Mouse (Mus musculus): ENCODE measurements around the gene Usp38.
"Not testable (repeated sequence)": the region's sequence is repeated elsewhere in the genome, so short reads cannot be mapped to it uniquely, and the experiment has no call there.

Gene Usp38

DNA sequence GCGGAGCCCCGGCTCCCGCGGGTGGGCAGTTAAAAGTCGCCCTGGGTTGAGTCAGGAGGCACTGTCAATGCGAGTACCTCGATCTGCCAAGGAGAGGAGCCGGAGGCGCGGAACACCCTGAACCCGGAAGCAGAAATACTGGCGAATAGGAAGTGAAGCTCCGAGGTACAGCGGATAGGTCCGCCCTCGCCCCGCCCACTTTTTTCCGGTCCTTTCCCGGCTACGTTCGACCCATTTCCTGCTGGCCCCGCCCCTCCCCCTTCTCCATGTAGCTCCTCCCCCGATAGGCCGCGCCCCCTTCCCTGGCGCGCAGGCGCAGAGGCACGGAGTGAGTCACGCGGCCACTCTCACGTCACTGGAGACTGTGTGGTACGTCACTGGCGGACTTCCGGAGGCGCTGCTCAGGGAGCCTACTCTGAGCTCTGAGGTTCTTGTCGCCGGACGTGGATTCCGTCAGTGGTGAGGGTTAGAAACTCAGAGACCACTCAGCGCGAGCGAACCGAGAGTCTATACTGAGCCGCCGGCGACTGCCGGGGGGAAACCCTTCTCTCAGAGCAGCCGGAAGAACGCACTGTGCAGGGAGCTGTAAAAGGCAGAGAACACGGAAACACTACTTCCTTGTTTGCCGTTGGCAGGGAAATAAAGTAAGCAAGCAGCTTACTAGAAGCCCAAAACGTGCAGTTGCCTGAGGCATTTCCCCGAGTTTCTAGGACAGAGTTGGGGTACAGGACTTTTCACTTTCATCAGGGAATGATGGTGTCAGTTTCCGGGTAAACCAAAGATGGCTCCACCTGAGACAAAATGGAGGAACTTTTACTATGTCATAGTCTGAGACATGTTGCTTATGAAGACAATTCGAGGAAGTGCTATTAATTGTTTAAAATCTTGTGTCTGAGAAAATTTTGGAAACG lies at the start of gene Usp38:
Gene Usp38 (minus strand): TSS at position 140 of the 911 bp plus-strand sequence.
- peak; percentile 99 for DNase-seq (ENCODE audit: low read depth, low spot score)

GRCm38 (mm10) chr8:81062566-81062965 lies 47.8 kb upstream of the Usp38 start:
- DNase-seq (ENCODE audit: low read depth, low spot score), result no peak

DNA sequence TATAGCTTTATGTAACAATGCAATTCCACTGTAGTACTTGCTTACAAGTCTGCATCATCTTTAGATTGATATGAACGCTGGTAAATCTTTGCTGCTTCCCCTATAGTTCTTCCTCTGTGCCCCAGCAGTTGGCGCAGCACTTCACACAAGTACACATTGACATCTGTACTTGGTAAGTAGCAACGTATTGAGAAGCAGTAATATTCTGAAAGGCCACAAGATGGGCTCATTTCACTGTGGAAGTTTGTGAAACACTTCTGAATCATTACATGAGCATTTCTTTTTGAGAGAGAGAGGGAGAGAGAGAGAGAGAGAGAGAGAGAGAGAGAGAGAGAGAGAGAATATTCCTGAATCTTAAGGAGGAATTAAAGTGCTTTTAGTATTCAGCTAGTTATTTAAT lies 47.2 kb upstream of the Usp38 start:
- DNase-seq (ENCODE audit: low read depth, low spot score), result peak; percentile 49

DNA sequence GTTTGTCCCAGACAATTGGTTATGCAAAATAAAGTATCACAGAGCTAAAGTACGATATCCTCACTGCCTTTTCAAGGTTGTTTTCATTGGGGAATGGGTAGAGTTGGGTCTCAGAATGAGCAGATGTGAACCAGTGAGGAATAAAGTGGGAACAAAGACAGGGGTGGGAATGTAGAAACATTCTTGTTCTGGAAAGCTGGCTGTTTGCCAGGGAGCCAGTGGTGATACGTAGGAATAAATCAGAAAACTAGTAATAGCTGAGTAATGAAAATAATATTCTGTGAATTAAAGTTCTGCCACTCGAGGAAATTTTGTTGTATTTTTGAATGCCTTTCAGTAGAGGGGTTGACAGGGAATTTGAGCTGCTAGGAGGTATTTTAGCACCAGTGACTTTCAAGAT lies 29.5 kb upstream of the Usp38 start:
- no peak for DNase-seq (ENCODE audit: low read depth, low spot score)

DNA sequence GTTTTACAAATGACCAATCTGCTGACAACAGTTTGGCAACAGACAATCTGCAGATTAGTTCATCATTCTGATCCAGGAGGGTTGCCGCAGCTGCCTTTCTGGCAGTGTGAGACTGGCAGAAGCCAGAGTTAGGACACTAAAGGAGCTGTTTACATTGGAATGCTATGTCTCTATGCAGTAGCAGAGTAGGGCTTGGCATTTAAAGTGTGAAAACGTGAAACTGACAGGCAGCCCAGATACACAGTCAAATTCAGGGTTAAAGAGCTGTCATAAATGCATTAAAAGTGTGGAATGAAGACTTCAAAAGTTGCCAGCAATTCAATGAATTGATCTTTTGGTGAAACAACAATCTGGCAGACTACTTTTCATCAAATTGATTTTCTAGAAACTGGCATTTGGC lies 13.3 kb upstream of the Usp38 start:
- DNase-seq (ENCODE audit: low read depth, low spot score), result no peak

DNA sequence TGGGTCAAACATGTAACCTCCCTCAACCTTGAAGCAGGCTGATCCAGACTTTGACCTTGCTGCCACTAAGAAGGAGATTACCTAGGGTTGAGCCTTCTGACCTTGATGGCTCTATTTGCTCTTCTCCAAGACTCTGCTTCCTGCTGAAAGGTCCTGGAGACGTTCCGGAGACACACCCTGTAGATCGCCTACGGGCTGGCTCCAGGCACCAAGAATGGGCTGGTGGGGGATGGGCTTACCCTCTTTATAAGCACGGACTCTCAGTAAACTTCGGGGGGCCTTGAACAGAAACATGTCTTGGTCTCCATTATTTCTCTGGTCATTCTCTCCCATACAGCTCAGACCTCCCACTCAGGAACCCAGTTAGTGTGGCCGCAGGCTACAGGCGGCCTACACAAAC lies 2.8 kb upstream of the Usp38 start:
- DNase-seq (ENCODE audit: low read depth, low spot score), result not testable (repeated sequence)

- DNase-seq (ENCODE audit: low read depth, low spot score), result no peak
Observed at GRCm38 (mm10) chr8:81013811-81014530, 757 bp downstream of the Usp38 start.

- DNase-seq (ENCODE audit: low read depth, low spot score), result no peak
Observed at GRCm38 (mm10) chr8:81012699-81013098, 2.0 kb downstream of the Usp38 start.

DNA sequence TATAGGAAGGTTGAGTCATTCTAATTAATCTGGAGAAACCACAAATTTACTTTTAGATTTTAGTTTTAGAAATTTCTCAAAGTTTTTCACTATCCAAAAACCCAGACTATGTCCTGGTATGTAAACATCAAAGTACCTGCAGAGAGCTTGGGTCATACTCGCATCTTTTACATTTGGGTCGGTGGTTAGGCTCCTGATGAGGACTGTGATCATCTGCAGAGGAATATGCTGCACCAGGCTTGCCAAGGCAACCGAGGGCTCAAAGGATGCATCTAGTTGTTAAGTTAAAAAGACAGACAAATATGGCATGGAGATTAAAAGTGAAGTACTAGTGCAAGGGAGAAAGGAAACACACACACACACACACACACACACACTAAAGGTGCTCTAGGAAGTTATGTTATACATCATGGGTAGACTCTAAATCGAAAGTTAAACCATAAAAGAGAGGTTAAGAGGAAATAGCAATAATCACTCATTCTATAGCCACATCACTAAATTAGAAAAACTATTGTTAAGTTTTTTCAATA lies 2.6 kb downstream of the Usp38 start:
- DNase-seq (ENCODE audit: low read depth, low spot score), result no peak

DNA sequence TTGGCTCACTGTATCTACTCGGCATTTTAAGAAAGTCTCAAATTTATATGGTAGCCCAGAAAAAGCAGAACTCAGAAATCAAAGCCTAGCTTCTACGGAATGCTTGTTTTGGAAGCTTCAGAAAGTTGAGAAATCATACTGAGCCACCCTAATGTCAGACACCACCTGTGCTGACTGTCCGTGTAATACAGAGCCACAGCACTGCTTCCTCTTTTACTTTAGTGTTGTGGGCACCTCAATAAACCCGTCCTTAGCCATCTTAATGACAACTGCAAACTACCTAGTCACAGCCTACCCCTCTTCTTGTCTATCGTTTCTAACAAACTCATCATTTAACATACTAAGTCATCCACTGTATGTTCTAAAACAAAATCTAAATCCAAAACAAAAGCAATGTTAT lies 4.3 kb downstream of the Usp38 start:
- DNase-seq (ENCODE audit: low read depth, low spot score), result no peak

DNA sequence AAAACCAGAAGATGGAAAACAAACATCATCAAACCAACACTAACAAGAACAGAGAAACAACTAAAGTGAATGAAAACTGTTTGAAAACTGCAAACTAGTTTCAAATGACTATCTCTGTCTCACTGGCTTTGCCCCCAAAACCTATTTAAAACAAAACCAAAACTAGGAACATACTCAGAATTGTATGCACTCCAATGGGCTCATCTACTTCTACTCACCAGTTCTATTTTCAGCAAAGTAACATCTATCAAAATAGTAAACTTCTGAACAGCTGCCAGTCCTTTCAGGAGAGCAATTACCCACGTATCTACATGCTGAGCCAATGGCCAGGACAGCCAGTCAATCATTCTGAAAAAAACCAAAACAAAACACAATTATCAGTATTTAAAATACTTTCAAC lies 9.6 kb downstream of the Usp38 start:
- DNase-seq (ENCODE audit: low read depth, low spot score), result no peak

- DNase-seq (ENCODE audit: low read depth, low spot score), result peak; percentile 11
Observed at GRCm38 (mm10) chr8:80996632-80997031, 18.1 kb downstream of the Usp38 start.

DNA sequence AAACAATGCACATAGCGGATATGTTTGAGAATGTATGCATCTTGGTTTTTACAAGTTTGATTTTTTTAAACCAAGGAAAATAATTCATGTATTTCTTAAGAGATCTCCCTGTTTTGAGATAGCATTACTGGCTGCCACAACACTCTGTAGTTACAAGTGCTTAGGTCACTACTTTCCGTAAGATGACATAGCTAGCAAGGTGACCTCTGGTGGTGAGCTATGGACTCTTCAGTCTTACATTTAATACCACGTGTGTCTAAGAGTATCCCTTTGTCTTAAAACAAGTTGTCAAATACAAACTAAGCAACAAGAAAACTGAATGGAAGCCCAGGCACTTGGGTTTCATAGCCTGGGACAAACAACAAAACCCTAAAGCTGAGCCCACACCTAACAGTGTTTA lies 22.8 kb downstream of the Usp38 start:
- peak; percentile 55 for DNase-seq (ENCODE audit: low read depth, low spot score)

- no peak for DNase-seq (ENCODE audit: low read depth, low spot score)
Observed at GRCm38 (mm10) chr8:80982829-80983228, 31.9 kb downstream of the Usp38 start.

DNA sequence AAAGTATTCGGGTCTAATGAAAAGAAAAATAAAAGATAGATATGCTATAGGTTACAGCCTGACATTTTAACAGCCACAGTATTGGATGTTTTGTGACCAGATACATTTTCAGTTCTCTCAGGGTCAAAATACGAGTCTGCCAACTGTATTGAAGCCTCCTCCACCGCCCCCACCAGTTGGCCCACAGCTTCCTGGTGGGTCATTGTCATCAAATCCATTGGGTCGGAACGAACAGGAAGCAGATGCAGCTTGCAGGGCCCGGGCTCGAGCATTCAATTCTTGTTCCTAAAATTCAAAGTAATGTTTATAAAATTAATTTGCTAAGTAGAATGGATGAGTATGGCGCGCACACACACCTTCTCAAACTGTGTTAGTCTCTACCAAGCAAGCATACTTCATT lies 33.0 kb downstream of the Usp38 start:
- no peak for DNase-seq (ENCODE audit: low read depth, low spot score)

DNA sequence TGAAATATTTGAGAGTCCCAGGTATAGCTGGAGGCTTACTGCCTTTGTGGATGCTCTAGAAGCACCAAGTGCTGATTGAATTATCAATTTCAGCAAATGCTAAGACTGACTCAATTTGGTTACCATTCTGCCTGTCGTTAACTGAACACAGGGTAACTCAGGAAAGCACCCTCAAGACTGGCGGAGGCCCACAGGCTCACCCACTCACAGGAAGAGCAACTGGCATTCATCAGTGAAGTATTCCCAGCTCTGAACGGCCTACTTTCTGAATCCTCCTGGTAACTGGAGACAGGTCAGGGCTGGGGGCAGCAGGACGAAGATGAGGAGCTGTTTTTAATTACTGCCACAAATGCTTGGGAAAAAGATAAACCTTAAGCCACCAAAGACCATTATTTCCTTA lies 34.7 kb downstream of the Usp38 start:
- DNase-seq (ENCODE audit: low read depth, low spot score), result no peak

GRCm38 (mm10) chr8:80977231-80977630 lies 37.5 kb downstream of the Usp38 start:
- DNase-seq (ENCODE audit: low read depth, low spot score), result no peak

DNA sequence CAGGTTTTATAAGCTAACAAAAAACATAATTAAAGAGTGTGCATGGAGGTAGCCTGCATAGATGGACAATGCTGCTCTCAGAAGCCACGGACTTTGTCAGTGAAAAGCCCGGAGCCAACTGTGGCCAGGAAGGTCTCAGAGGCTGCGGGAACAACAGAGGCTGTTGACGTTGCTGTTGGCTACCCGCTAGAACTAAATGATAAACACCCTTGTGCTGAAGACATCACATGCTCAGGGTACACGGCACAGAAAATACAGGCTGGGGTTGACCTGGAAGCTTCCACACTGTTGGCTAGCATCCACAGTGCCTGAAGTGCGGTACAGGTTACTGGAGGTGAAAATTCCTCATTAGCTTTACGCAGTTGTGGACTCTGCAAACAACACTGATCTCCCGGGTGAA lies 43.6 kb downstream of the Usp38 start:
- DNase-seq (ENCODE audit: low read depth, low spot score), result no peak

- DNase-seq (ENCODE audit: low read depth, low spot score), result no peak
Observed at GRCm38 (mm10) chr8:80970000-80970685, 44.6 kb downstream of the Usp38 start.

GRCm38 (mm10) chr8:80969423-80969822 lies 45.3 kb downstream of the Usp38 start:
- DNase-seq (ENCODE audit: low read depth, low spot score), result no peak

DNA sequence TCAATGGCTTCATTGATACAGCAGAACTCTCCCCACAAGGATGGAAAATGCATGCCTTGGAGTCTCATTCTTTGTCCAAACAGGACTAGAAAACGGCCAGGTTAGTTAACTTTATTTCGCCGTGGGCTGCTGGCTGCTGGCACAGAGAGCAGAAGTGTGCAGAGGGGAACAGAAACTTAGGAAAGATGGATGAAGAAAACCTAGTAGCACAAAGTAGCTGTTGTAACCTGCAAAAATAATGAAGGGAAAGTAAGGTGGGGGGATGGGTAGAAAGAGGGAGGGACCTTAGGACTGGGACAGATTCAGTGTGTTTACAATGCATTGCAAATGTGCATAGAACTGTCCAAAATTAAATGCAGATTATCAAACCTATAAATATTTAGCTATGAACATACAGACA lies 51.6 kb downstream of the Usp38 start:
- DNase-seq (ENCODE audit: low read depth, low spot score), result no peak

GRCm38 (mm10) chr8:80962592-80962983 lies 52.1 kb downstream of the Usp38 start:
- DNase-seq (ENCODE audit: low read depth, low spot score), result no peak

All from forelimb bud, embryonic 11.5 days (tissue).